Mouse (Mus musculus) G1E (cell line): ENCODE results near the gene Galns.

Experiments used
- CTCF ChIP-seq: IDR thresholded peaks from 2 replicates; pipeline ENCODE4 v1.5.1; 2012; ENCODE audit warnings: low read depth, low read length, inconsistent platforms, mixed read lengths
- GATA1 ChIP-seq: IDR thresholded peaks from 2 replicates; pipeline ENCODE4 v1.6.1; 2012; ENCODE audit warnings: borderline replicate concordance, low read length, inconsistent platforms, mixed read lengths
- GATA2 ChIP-seq: IDR thresholded peaks from 2 replicates; pipeline ENCODE4 v1.6.1; 2012; ENCODE audit warnings: low read depth, low read length, inconsistent platforms, borderline replicate concordance
- POLR2AphosphoS5 ChIP-seq: IDR thresholded peaks from 2 replicates; pipeline ENCODE4 v1.6.1; 2012; ENCODE audit warnings: low read depth, low read length, inconsistent platforms; ENCODE audit not compliant: insufficient replicate concordance
- TAL1 ChIP-seq: conservative IDR thresholded peaks from 2 replicates; pipeline ENCODE4 v1.6.1; 2012; ENCODE audit warnings: low read depth, low read length, inconsistent platforms, mixed read lengths

- no peak for TF ChIP-seq CTCF
- TF ChIP-seq TAL1: no peak
- TF ChIP-seq GATA1: no peak
- no peak for TF ChIP-seq GATA2
- TF ChIP-seq POLR2AphosphoS5: no peak
Observed at GRCm38 (mm10) chr8:122586749-122587148, 24.5 kb downstream of the Galns start.
